Mouse (Mus musculus): ENCODE measurements at regions not wholly inside any gene's neighbourhood (a gene's known extent, or its start where the extent isn't known, plus 50 kb on each side); places are given as distances from the start of the nearest gene placed in this dataset.

GRCm38 (mm10) chr7:72869068-72869467 is 506.2 kb upstream of the Rgma start:
- no peak for DNase-seq (ENCODE audit: low read depth, low spot score)

- no peak for DNase-seq (ENCODE audit: low read depth, low spot score)
These were observed 474.5 kb upstream of the Rgma start for GRCm38 (mm10) chr7:72900816-72901215.

- no peak for DNase-seq (ENCODE audit: low read depth, low spot score)
These were observed 469.4 kb upstream of the Rgma start for GRCm38 (mm10) chr7:72905891-72906290.

GRCm38 (mm10) chr7:72906536-72906935 is 468.8 kb upstream of the Rgma start:
- no peak for DNase-seq (ENCODE audit: low read depth, low spot score)

- DNase-seq (ENCODE audit: low read depth, low spot score), result no peak
These were observed 448.4 kb upstream of the Rgma start for GRCm38 (mm10) chr7:72926772-72927380.

- DNase-seq (ENCODE audit: low read depth, low spot score), result no peak
These were observed 436.5 kb upstream of the Rgma start for GRCm38 (mm10) chr7:72938842-72939241.

GRCm38 (mm10) chr7:72947531-72947930 is 427.8 kb upstream of the Rgma start:
- DNase-seq (ENCODE audit: low read depth, low spot score), result no peak

GRCm38 (mm10) chr7:72948026-72948425 is 427.3 kb upstream of the Rgma start:
- DNase-seq (ENCODE audit: low read depth, low spot score), result no peak

GRCm38 (mm10) chr7:72948666-72949065 is 426.6 kb upstream of the Rgma start:
- no peak for DNase-seq (ENCODE audit: low read depth, low spot score)

- no peak for DNase-seq (ENCODE audit: low read depth, low spot score)
These were observed 425.4 kb upstream of the Rgma start for GRCm38 (mm10) chr7:72949886-72950285.

- no peak for DNase-seq (ENCODE audit: low read depth, low spot score)
These were observed 417.6 kb upstream of the Rgma start for GRCm38 (mm10) chr7:72957674-72958073.

- DNase-seq (ENCODE audit: low read depth, low spot score), result no peak
These were observed 414.0 kb upstream of the Rgma start for GRCm38 (mm10) chr7:72961321-72961720.

GRCm38 (mm10) chr7:72962815-72963214 is 412.5 kb upstream of the Rgma start:
- no peak for DNase-seq (ENCODE audit: low read depth, low spot score)

- DNase-seq (ENCODE audit: low read depth, low spot score), result no peak
These were observed 411.4 kb upstream of the Rgma start for GRCm38 (mm10) chr7:72963908-72964307.

GRCm38 (mm10) chr7:72968193-72968592 is 407.1 kb upstream of the Rgma start:
- DNase-seq (ENCODE audit: low read depth, low spot score), result no peak

GRCm38 (mm10) chr7:72971506-72972267 is 403.6 kb upstream of the Rgma start:
- DNase-seq (ENCODE audit: low read depth, low spot score), result no peak

GRCm38 (mm10) chr7:72972397-72972796 is 402.9 kb upstream of the Rgma start:
- no peak for DNase-seq (ENCODE audit: low read depth, low spot score)

GRCm38 (mm10) chr7:72973771-72974170 is 401.5 kb upstream of the Rgma start:
- DNase-seq (ENCODE audit: low read depth, low spot score), result no peak

- no peak for DNase-seq (ENCODE audit: low read depth, low spot score)
These were observed 400.9 kb upstream of the Rgma start for GRCm38 (mm10) chr7:72974384-72974783.

- no peak for DNase-seq (ENCODE audit: low read depth, low spot score)
These were observed 384.5 kb upstream of the Rgma start for GRCm38 (mm10) chr7:72990559-72991429.

- no peak for DNase-seq (ENCODE audit: low read depth, low spot score)
These were observed 376.9 kb upstream of the Rgma start for GRCm38 (mm10) chr7:72998374-72998773.

- no peak for DNase-seq (ENCODE audit: low read depth, low spot score)
These were observed 356.2 kb upstream of the Rgma start for GRCm38 (mm10) chr7:73019151-73019550.

All from R1 (cell line).